Mouse (Mus musculus) C2C12 (cell line): ENCODE measurements around the gene Myh2.

Source experiments
- CTCF ChIP-seq: IDR thresholded peaks from one replicate; pipeline ENCODE4 v1.5.1; 2011; ENCODE audit not compliant: control insufficient read depth, insufficient read depth, insufficient read length
- MAX ChIP-seq: IDR thresholded peaks from one replicate; pipeline ENCODE4 v1.6.1; 2011; ENCODE audit warnings: mild to moderate bottlenecking, control low read depth
- MYOG ChIP-seq: IDR thresholded peaks from one replicate; pipeline ENCODE4 v1.6.1; 2011; ENCODE audit not compliant: control insufficient read depth, insufficient read length; ENCODE audit errors: extremely low read depth

- TF ChIP-seq CTCF, result no peak
- no peak for TF ChIP-seq MYOG
- TF ChIP-seq MAX, result no peak
Measured at GRCm38 (mm10) chr11:67236799-67237198, 66.0 kb downstream of the Myh2 start.
